Mouse (Mus musculus): ENCODE results near the gene Polr2e. TPM values are rescaled to one million over a fixed set of nuclear protein-coding genes. Genes with fewer than 3 reads are reported as not detected.

Polr2e gene
- total RNA-seq, 4 experiments from 2014 or later: 64.7 to 80.4 (median 72.9) TPM

GRCm38 (mm10) chr10:80035686-80036085 is 3.9 kb downstream of the Polr2e start:
- no peak for DNase-seq (ENCODE audit: low spot score in 2 of 2)

GRCm38 (mm10) chr10:80035148-80035547 is 4.4 kb downstream of the Polr2e start:
- no peak for DNase-seq (ENCODE audit: low spot score in 2 of 2)

GRCm38 (mm10) chr10:80033511-80034391 is 5.8 kb downstream of the Polr2e start:
- DNase-seq (ENCODE audit: low spot score in 2 of 2): no peak

- no peak for DNase-seq (ENCODE audit: low spot score in 2 of 2)
These were observed 6.7 kb downstream of the Polr2e start for GRCm38 (mm10) chr10:80032799-80033480.

- no peak for DNase-seq (ENCODE audit: low spot score in 2 of 2)
These were observed 8.9 kb downstream of the Polr2e start for GRCm38 (mm10) chr10:80030736-80031135.

GRCm38 (mm10) chr10:80030191-80030590 is 9.4 kb downstream of the Polr2e start:
- no peak for DNase-seq (ENCODE audit: low spot score in 2 of 2)

- DNase-seq (ENCODE audit: low spot score in 2 of 2): no peak
These were observed 11.1 kb downstream of the Polr2e start for GRCm38 (mm10) chr10:80028521-80028846.

GRCm38 (mm10) chr10:80027681-80028520 is 11.7 kb downstream of the Polr2e start:
- no peak for DNase-seq (ENCODE audit: low spot score in 2 of 2)

GRCm38 (mm10) chr10:80025889-80026288 is 13.7 kb downstream of the Polr2e start:
- no peak for DNase-seq (ENCODE audit: low spot score in 2 of 2)

- DNase-seq (ENCODE audit: low spot score in 2 of 2): no peak
These were observed 14.1 kb downstream of the Polr2e start for GRCm38 (mm10) chr10:80025463-80025862.

- DNase-seq (ENCODE audit: low spot score in 2 of 2): no peak
These were observed 14.6 kb downstream of the Polr2e start for GRCm38 (mm10) chr10:80025044-80025347.

- DNase-seq (ENCODE audit: low spot score in 2 of 2): no peak
These were observed 15.2 kb downstream of the Polr2e start for GRCm38 (mm10) chr10:80024229-80025043.

- no peak for DNase-seq (ENCODE audit: low spot score in 2 of 2)
These were observed 15.8 kb downstream of the Polr2e start for GRCm38 (mm10) chr10:80023758-80024157.

GRCm38 (mm10) chr10:80022806-80023205 is 16.8 kb downstream of the Polr2e start:
- DNase-seq (ENCODE audit: low spot score in 2 of 2): no peak

- DNase-seq (ENCODE audit: low spot score in 2 of 2): no peak
These were observed 17.4 kb downstream of the Polr2e start for GRCm38 (mm10) chr10:80022164-80022563.

GRCm38 (mm10) chr10:80021320-80021641 is 18.3 kb downstream of the Polr2e start:
- no peak for DNase-seq (ENCODE audit: low spot score in 2 of 2)

- DNase-seq (ENCODE audit: low spot score in 2 of 2): no peak
These were observed 18.8 kb downstream of the Polr2e start for GRCm38 (mm10) chr10:80020603-80021319.

GRCm38 (mm10) chr10:80020191-80020590 is 19.4 kb downstream of the Polr2e start:
- DNase-seq (ENCODE audit: low spot score in 2 of 2): no peak

GRCm38 (mm10) chr10:80019471-80020131 is 20.0 kb downstream of the Polr2e start:
- DNase-seq (ENCODE audit: low spot score in 2 of 2): no peak

GRCm38 (mm10) chr10:80018739-80019297 is 20.8 kb downstream of the Polr2e start:
- DNase-seq (ENCODE audit: low spot score in 2 of 2): no peak
